Mouse (Mus musculus) lung, postnatal 14 days (tissue): Measurements from ENCODE around the gene Fat4.

Experiments used
- DNase-seq: peaks from one replicate; pipeline ENCODE4 v3.0.0; 2021

Gene Fat4

DNA sequence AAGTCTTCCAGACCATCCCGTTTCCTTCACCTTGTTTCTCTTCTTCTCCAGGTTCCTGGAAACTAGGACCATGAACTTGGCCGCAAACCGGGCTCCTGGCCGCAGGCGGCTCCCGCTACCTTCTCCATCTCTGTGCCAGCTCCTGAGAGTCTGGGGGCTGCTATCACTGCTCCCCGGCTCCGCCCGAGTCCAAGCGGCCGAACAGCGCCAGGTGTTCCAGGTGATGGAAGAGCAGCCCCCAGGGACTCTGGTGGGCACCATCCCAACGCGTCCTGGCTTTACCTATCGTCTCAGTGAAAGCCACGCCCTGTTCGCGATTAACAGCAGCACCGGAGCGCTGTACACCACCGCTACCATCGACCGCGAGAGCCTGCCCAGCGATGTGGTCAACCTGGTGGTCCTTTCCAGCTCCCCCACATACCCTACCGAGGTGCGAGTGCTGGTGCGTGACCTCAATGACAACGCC, at the start of gene Fat4:
Gene Fat4 (plus strand): TSS at position 51 of the 466 bp plus-strand sequence.
- DNase-seq = peak; percentile 7

DNA sequence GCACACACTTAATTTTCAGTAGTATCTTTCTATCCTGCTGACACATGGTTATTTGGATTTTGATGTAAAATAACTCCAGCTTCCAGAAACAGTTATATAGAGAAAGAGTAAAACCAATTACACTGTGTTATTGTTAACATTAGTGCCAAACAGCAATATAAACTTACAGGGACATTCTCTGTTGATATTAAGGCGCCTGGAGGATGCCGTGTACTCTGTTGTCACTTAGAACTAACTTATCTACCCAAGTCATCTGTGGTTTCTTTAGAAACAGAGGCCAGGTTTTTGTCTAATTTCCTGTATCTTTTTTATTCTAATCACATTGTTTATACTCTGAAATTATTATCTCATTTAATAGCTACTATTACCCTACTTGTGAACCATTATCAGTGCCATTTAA, 47.3 kb upstream of the Fat4 start:
- DNase-seq = no peak

DNA sequence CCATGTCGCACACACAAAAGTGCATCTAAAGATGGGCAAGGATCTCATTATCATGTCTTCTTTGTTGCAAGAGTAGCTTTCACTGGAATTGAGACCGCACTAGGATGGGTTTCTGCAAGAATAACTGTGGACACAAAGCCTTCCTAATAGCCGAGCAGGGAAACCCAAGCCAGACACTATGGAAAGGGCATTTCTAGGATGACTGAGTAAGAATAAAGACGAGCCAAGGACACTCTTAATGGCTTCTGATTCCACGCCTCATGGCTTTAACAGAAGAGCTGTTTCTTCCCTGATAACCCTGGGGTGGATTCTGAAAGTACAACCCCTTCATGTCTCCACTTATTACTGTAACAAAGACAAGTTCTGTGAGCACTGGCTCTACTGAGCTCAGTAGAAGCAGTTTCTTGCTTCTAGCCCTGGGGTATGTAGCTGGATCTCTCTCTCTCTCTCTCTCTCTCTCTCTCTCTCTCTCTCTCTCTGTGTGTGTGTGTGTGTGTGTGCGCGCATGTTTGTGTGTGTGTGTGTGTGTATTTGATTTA, 43.7 kb upstream of the Fat4 start:
- no peak for DNase-seq

DNA sequence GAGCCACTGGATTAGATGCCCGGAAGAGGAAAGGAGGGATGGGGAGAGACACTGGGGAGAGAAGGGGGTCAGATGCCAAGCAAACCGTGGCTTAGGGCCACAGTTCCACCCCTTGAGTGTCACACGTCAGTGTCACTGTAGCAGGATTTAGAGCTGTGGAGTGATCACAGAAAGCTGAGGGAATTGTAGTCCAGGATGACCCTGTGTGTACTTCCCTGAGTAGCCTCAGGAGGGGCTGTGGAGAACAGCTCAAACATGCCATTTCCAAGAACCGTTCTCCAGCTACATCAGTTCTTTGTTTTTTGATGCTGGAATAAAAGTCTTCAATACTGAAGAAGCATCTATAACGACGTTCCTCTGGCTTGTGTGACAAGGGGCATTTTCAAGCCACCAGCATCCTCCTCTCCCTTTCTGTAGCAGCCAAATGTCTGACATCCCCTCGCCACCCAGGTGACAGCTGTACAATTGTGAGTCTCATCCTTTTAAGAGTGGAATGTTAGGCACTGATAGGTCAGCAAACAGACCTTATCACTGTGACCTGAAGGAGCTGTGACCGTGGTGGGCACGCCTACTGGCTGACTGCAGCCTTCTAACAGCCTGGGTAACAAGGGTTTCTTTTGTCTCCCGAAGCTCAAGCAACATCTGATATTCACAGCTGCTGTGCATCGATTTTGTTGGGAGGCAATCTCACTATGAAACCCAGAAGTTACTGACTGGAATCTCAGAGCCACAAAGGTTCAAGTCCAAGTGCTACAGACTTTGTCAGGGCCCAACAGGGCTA, 39.9 kb upstream of the Fat4 start:
- no peak for DNase-seq

DNA sequence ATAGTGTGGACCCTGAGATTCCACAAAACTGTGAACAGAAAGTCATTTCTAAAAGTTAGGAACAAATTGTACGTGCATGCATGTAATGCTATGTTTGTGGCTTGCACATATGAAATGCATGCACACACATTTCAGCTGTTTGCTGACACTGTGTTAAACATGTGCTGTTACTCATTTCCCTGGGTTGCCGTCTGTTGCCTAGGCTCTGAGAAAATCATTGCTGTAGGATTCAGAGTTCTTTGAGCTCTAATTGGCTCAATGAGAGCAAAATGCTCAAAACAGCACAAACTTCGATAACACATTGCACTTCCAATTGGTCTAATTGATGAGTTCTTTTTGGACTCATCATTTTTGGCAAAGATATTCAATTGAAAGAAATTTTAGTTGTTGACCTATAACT, 37.7 kb upstream of the Fat4 start:
- DNase-seq = no peak

DNA sequence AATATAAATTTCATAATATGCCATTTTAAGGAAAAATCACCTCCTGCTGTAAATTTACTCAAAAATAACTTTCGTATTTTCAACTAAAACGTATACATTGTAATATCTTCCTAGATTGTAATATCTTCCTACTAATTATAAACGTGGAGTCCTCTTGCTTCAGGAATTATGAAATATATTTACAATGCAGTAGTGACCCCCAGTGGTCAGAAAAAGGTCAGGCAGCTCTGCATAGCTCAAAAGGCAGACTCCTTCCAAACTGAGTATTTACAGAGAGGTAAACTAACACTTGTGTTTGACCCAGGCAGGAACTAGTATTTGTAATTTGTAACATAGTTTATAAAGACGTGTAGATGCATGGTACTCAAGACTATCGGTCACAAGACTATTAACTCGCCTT, 37.2 kb upstream of the Fat4 start:
- DNase-seq = peak; percentile 64

DNA sequence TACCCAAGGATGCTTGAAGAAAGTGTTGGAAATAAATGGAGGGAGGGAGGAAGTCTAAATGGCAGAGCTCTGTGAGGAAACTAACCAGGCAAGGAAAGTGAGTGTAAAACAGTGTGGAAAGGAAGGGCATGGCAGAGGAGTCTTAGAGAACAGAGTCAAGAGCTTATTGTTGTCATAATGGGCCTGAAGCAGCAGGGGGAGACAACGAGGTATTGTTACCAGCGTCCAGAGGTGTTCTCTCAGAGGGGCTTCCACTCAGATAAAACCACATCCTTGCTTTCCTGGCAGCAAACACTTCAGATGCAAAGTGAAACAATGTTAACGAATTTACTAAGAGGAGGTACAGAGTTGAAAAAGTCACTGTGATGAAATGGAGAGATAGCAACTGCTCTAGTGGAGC, 33.1 kb upstream of the Fat4 start:
- peak; percentile 10 for DNase-seq

DNA sequence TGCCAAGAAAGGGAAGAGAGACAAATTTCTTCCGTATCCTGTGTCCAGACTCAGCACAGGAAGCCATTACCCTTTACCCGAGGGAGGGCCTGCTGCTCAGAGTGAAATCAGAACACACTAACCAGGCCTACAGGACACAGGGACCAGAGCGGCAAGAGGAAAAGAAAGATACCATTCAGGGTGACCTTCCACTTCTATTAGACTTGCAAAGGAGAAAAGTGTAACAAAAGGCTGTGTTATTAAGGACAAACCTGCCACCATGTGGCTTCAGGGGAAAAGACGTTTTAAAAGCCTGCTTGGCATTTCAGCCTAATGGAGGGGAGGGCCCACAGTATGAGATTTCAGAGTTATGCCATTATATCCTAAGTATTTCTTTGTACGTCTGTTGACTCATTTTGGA, 26.1 kb upstream of the Fat4 start:
- no peak for DNase-seq

DNA sequence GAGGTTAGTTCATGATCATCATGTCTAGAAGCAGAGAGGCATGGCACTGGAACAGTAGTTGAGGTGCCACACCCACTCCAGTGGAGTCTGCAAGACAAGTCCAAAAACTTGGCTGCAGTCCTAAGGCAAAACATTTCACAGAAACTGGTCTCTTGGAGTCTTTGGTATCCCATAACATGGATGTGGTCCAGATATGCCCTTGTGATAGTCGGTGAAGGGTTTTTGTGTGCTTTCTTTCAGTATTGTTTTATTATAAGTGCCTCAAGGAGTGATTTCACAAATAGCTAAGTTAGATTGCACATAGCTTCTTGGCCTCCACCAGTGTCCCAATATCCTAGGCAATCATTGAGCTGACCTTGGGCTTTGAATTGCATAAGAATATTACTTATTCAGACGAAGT, 15.4 kb upstream of the Fat4 start:
- no peak for DNase-seq

DNA sequence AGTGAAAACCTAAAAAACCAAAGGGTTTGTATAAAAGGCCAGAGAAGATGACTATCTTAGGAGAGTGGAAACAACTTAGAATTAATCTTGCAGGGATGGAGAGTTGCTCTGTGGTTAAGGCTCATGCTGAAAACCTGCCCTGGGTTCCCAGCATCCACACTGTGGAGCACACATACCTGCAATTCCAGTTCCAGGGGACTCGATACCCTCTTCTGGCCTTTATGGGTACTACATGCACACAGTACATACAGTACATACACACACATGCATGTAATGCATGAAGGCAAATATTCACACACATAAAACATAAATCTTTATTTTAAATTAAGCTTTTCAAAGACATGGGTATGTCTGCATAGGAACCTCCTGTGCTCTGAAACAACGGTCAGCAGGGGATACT, 10.9 kb upstream of the Fat4 start:
- DNase-seq = no peak

DNA sequence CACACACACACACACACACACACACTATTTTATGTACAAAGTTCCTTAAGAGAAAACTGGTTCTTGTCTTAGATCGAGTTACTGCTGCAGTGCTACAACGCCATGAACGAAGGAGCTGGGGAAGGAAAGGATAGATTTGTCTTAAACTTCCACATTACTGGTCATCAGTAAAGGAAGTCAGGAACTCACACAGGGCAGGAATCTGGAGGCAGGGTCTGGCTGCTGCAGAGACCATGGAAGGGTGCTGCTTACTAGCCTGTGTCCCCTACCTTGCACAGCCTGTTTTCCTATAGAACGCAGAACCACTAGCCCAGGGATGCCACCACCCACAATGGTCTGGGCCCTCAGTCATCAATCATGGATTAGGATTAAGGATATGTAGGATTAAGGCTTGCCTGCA, 10.0 kb upstream of the Fat4 start:
- DNase-seq = no peak

DNA sequence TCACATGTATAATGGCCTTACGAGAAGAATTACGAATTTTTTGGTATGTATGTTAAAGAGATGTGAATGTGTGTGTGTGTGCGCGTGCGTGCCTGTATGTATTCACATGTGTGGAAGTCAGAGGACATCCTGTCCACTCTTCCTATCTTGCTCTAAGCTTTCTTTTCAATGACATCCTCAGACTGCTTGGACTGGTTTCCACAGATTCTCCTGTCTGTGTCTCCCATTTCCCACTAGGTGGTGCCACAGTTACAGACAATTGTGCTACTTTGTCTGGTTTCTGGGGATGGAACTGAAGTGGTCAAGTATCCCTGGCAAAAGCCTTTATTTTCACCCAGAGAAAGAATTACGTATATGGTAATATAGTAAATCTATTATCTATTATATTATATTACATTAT, 4.0 kb upstream of the Fat4 start:
- DNase-seq = peak; percentile 48

DNA sequence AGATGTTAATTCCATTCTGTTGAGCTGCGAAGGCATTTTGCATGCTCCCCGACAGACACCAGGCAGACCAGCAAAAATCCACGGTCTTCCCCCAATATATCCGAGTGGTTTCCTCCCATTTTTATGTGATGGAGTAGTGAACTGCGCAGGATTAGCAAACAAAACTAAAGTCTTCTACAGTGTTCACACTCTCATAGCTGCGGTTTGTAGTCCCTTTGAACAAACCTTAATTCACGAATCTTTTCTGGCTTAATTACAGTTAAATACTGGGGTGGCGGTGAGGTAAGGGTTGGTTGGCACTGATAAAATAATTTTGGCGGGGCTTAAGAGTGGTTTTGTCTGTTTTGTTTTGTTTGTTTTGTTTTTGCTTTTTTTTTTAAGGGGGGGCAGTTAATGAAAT, 3.1 kb upstream of the Fat4 start:
- DNase-seq = no peak

DNA sequence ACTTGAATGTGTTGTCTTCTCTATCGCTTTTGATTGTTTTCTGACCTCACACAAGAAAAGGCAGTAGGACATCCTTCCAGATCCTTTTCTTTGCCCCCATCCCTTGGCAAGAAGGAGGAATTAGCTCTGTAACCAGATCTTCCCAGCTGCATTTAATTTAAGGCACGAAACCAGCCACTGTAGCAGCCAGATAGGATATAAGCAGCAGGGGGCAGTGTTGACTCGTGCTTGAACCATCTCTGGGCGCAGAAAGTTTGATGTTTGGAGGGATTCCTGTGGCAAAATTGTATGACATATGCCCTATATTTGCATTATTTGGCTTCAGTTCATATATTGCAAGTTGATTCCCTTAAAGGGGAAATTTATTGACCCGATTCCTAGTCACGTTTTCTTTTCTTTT, 2.5 kb upstream of the Fat4 start:
- peak; percentile 87 for DNase-seq

DNA sequence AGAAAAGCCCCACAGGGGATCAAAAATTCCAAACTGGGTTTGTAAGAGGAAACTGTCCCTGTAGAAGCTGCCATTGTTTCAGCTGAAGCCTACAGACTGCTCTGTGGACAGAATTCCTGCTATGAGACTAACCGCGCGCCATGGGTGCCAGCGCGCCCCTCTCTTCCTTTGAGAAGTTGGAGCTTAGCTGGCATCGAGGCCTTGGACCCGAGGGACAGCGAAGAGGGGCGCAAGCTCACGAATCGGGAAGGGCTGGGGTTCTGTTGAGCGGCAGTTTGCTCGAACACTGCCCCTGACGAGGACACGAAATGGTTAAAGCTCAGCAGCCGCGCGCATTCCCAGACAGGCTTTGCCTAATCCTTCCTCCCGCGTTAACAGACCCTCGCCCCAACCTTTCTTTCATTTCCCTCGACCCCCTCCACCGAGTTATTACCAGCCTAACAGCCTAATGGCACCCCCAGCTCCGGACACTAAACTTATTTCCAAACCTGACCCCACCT, 1.8 kb upstream of the Fat4 start:
- no peak for DNase-seq

DNA sequence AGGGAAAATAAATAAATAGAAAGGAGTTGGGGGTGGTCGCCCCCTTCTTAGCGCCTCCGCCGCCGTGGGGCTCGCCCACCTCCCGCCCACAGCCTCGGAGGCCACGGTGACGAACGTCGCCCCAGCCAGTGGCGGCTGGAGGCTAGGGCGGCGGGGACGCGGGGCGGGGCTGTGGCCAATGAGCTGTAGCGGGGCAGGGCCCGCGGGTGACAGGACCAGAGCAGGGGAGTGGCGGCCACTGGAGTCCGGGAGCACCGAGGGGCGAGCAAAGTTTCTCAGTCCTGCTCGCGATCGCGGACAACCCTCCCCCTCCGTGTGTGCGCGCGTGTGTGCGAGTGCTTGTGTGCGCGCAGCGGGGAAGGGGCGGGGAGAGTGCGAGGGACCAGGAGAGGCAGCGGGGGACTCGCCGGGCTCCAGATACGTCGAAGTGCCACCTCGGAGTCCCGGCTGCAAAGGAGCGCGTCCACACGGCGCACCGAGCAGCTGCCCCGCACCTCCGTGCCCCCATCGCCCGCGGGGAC, 1.2 kb upstream of the Fat4 start:
- DNase-seq = peak; percentile 87

DNA sequence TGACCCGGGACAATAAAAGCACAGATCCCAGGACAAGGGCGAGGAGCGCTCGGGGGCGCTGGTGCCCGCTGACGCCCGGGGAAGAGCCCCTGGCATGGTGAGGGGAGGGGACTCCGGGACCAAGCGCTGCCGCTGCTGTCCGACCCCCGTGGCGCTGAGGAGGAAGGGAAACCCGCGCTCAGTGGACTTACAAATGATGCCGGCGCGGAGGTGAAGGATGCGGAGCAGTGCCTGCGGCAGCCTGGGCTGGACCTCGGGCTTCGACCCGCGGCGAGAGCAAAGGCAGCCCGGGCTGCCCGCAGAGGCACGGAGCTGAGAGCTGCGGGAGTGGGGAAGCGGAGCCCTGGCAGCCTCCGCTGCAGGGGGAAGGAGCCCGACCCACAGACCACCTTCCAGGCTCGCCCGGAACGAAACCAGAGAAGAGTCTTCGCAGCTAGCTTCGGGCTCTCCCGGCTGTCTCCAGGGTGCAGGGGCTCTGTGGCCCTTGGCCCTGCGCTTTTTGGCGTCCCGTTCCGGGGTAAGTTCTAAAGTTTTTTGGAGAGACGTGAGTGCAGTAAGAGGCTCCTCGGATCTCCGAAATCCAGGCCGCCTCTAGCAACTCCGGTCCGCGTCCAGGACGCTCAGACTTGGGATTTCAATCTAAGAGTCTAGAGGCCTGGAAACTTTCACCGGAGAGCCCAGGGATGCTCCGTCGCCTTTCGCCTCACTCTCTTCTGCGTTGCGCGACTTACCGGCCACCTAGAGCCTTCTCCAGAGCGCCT, 499 bp upstream of the Fat4 start:
- peak; percentile 41 for DNase-seq

DNA sequence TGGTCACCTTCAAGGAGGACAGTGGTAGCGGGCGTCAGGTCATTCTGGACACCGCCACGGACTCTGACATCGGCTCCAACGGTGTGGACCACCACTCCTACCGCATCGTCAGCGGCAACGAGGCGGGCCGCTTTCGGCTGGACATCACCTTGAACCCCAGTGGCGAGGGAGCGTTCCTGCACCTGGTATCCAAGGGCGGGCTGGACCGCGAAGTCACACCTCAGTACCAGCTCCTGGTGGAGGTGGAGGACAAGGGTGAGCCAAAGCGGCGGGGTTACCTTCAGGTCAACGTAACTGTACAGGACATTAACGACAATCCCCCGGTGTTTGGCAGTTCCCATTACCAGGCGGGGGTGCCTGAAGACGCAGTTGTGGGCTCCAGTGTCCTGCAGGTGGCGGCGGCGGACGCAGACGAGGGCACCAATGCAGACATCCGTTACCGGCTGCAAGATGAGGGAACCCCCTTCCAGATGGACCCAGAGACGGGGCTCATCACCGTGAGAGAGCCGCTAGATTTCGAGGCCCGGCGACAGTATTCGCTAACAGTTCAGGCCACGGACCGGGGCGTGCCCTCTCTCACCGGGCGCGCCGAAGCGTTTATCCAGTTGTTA, 746 bp downstream of the Fat4 start:
- DNase-seq = peak; percentile 63

DNA sequence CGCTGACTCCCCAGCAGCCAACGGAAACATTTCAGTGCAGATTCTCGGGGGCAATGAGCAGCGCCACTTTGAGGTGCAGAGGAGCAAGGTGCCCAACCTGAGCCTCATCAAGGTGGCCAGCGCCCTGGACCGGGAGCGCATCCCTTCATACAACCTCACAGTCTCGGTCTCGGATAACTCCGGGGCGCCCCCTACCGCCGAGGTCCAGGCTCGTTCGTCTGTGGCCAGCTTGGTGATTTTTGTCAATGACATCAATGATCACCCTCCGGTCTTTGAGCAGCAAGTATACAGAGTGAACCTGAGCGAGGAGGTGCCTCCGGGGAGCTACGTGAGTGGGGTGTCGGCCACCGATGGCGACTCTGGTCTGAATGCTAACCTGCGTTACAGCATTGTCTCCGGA, 1.4 kb downstream of the Fat4 start:
- peak; percentile 76 for DNase-seq

DNA sequence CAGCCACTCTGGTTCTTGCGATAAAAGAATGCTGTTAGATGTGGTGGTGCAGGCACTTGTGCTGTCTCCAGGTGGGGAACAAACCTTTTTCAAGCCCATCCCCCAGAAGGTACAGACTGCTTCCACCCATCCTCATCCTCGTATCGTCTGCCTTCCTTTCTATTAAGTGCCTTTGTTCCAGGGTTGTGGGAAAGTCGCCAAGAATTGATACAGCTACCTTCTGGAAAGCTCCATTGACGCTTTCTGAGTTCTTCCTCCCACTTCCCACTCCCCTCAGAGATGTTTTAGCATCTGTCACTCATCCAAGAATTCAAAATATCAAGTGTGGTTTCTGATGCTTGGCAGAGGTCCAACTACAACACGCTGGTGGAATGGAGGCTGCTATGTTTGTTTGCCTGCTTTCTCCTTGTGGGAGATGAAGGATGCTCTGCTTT, 6.1 kb downstream of the Fat4 start:
- no peak for DNase-seq

DNA sequence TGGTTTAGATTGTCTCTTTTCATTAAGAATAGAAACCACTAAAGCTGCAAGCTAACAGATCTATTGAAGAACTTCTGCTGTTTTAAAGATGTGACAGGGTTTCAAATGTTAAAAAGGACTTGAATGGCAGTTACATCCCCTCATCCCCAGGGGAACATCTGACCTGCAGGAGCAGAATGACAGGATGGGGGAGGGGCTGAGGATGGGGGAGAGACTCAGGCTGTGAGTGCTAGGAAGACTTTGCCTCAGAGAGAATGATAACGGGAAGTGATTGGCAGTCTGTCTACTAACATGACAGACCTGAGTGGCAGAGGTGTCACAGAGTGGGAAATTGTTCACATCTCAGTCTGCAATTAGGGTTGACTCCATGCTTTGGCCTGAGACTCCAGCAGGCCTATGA, 14.1 kb downstream of the Fat4 start:
- DNase-seq = no peak

DNA sequence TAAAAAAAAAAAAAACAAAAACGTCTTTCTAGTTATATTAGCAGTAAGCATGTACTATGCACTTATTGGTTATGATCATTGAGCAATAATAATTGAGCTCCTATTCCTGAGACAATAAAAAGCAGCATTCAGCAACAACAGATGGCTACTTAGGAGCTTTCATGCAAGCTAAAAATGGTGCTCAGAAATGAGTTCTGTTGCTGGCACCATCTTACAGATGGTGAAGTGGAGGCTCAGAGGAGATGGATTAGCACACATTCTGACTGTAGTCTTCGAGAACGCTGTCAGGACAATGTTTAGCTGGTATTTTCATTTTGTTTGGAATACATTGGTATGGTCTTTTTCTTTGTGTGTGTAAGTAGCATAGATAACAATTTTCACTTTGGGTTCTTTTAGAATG, 20.1 kb downstream of the Fat4 start:
- DNase-seq = no peak
